Mouse (Mus musculus) inflammation-experienced regulatory T-cells, adult 6 months (primary cell): ENCODE results near the gene Olfr988. TPM values are rescaled to one million over a fixed set of nuclear protein-coding genes. Genes with fewer than 3 reads are reported as not detected.
"Not testable (repeated sequence)": the region's sequence is repeated elsewhere in the genome, so short reads cannot be mapped to it uniquely, and the experiment has no call there.

Experiments
- ATAC-seq: one replicate; pipeline ENCODE4 v1.8.0; 2017
- polyA plus RNA-seq, 3 experiments: library from polyadenylated mRNA; unstranded; fragments of 100-300 nt; shearing (Covaris generic); gene quantifications; one replicate each; pipeline ENCODE4 v1.2.1; 2017

The Olfr988 gene
- polyA plus RNA-seq = not detected

DNA sequence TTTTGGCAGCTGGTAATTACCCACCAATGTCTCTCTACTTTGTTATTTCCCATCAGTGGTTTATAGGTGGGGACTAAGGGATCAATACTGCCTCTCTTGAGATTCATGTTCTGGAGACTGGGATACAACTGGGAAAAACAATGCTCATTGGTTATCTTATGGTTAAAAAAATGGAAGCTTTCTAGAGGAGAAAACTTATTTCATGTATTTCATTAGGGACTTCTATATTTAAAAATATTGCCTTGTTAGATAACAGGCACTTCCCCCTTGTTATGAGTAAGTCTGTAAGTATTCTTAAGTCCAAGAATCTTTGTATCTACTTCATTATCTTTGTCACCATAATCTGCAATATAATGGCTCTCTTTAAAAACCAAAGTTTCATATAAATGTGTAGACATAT lies at the start of gene Olfr988:
Gene Olfr988, minus strand, starts transcription at position 101 of the 400 bp plus-strand sequence.
- not testable (repeated sequence) for ATAC-seq

DNA sequence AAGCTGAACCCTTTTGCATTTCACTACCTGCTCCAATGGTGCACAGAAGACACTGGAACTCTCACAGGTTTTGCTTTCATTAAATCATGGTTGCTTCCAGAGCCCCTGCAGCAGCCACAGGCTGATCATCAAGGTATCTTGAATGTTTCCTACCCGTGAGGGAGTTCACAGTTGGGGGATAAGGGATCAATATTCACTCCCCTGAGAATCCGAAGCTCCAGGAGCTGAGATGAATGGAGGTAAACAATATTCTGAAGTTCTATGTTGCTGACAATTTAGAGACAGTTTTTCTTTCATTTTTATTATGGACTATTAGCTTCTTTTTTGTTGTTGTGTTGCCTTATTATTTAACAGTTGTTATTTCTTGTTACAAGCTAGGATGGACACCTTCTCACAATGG lies 46.3 kb upstream of the Olfr988 start, which contains the start of gene Olfr992:
Gene Olfr992, minus strand, starts transcription at position 101 of the 400 bp plus-strand sequence.
- no peak for ATAC-seq

DNA sequence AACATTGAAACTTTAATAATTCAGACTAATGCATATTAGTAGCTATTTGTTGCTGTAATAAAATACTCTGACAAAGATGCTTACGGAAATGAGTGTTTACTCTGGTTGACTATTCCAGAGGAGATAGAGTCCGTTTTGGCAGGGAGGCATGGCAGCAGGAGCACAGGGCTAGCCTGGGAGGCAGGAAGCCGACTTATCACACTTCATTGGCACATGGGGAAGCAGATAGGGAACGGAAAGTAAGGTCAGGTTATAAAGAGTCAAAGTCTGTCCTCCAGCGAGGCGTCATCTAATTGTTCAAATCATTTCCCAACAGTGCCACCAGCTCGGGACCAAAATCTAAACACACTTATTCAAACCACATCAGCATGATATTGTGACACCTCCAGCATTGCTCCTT lies 23.1 kb downstream of the Olfr988 start:
- no peak for ATAC-seq

DNA sequence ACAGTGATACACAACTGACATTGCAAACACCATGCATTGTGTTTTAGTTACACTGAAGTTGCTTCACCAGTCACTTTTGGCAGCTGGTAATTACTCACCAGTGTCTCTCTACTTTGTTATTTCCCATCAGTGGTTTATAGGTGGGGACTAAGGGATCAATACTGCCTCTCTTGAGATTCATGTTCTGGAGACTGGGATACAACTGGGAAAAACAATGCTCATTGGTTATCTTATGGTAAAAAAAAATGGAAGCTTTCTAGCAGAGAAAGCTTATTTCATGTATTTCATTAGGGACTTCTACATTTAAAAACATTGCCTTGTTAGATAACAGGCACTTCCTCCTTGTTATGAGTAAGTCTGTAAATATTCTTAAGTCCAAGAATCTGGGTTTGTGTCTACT lies 23.8 kb downstream of the Olfr988 start, which contains the start of gene Olfr987:
Gene Olfr987, minus strand, starts transcription at position 101 of the 400 bp plus-strand sequence.
- ATAC-seq = not testable (repeated sequence)

DNA sequence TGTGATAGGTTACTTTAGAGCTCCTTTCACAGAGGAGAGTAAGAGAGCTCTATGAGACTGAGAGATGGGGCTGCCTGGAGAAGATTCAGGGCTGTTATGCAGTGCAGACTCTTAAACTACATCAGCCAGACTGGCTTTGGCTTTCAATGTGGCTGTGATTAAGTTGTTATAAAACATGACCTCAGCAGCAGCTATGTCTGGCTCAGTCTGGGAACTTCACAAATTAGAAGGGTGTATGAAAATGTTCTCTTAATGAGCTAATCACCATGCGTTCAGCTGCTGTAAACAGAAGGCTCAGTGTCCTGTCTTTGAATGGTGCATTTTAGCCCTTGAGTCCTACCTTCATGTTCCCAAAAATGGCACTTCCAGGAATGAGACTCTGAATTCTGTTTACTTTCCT lies 43.9 kb downstream of the Olfr988 start:
- ATAC-seq = no peak

Other genes with a start within 250 kb of the Olfr988 start
- not detected for gene Aplnr, start 227.0 kb downstream of the Olfr988 start, polyA plus RNA-seq
- gene Lrrc55, start 166.0 kb downstream of the Olfr988 start, polyA plus RNA-seq = not detected
- gene Olfr987, start 23.9 kb downstream of the Olfr988 start, polyA plus RNA-seq = not detected
- not detected for gene Olfr992, start 46.2 kb upstream of the Olfr988 start, polyA plus RNA-seq
- gene Olfr993, start 51.6 kb upstream of the Olfr988 start, polyA plus RNA-seq = not detected
- not detected for gene Olfr994, start 73.2 kb upstream of the Olfr988 start, polyA plus RNA-seq
- gene Olfr995, start 80.4 kb upstream of the Olfr988 start, polyA plus RNA-seq = not detected
- gene 4833423E24Rik, start 155.8 kb upstream of the Olfr988 start, polyA plus RNA-seq = not detected
- not detected for gene Olfr996, start 216.0 kb upstream of the Olfr988 start, polyA plus RNA-seq
- gene Olfr998, start 225.7 kb upstream of the Olfr988 start, polyA plus RNA-seq = not detected
- gene Olfr1000, start 248.7 kb upstream of the Olfr988 start, polyA plus RNA-seq = not detected